Mouse (Mus musculus): ENCODE measurements around the gene Olfr1255. TPM values are rescaled to one million over a fixed set of nuclear protein-coding genes. Genes with fewer than 3 reads are reported as not detected.

Olfr1255 gene
- not detected in 2 replicates for polyA plus RNA-seq (2015; fragmentation: Nextera tagmentation; extraction: Ambion mirVana)

DNA sequence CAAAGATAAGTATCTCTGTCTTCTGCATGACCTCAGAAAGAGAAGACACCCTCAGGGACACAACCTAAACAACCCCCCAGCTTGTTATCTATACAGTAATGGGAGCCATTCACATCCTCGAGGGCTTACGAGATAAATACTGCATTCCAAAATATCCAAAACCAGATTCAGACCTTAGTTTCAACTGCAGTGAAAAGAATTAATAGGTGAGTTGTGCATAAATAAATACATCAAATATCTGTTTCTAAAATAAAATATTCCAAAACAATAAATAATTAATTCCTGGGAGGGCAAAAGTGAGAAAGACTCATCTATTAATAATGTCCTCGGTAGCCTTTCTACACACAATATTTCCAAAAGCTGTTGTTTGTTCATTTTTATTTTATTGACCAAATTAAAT, at the start of gene Olfr1255:
Olfr1255 (plus strand) TSS at position 301 of the 400 bp plus-strand sequence.
- no peak within 1 kb of the TSS for H3K27ac ChIP-seq (ENCODE audit: low read length)
- H3K4me2 ChIP-seq (ENCODE audit: low read depth, low read length), result no peak within 1 kb of the TSS
- H3K9me3 ChIP-seq (replicated peaks; ENCODE audit: control insufficient read depth, low read length), result no peaks in the 10 kb centered on the region
- H3K27me3 ChIP-seq (ENCODE audit: control insufficient read depth, insufficient read depth, low read depth, low read length), result no peaks in the 10 kb centered on the region
- no peaks in the 10 kb centered on the region for H3K4me1 ChIP-seq (ENCODE audit: control insufficient read depth, low read depth, low read length)
- H3K4me3 ChIP-seq (ENCODE audit: low read depth, low read length), result no peak within 1 kb of the TSS
- WGBS (ENCODE audit: insufficient replicate concordance), result 68% methylated on average over 3 of the region's 3 CpGs
- H3K36me3 ChIP-seq (ENCODE audit: control insufficient read depth, insufficient read depth), result no peaks in the 10 kb centered on the region
- H3K9ac ChIP-seq (ENCODE audit: low read depth, low read length), result no peak within 1 kb of the TSS
- no peak for ATAC-seq (ENCODE audit: low read depth)

DNA sequence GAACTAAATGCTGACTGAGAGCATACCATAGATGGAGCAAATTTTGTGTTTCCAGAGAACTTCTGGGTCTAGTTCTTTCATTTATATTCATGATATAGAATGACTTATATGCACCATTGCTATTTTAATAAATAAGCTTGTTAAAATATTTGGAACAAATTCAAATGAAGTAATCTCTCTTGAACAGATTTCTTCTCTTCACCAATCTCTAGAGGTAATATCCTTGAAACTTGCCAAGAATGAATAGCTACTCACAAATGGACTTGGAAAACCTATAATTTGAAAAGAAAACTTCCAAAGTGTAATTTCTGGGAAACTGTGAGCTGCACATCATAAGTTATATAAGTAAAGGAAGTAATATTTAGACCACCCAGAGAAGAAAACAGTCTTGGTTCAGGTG, 18.3 kb upstream of the Olfr1255 start, which contains the start of gene Olfr1254:
Olfr1254 (minus strand) TSS at position 101 of the 400 bp plus-strand sequence.
- H3K4me2 ChIP-seq (ENCODE audit: low read depth, low read length), result no peak within 1 kb of the TSS

DNA sequence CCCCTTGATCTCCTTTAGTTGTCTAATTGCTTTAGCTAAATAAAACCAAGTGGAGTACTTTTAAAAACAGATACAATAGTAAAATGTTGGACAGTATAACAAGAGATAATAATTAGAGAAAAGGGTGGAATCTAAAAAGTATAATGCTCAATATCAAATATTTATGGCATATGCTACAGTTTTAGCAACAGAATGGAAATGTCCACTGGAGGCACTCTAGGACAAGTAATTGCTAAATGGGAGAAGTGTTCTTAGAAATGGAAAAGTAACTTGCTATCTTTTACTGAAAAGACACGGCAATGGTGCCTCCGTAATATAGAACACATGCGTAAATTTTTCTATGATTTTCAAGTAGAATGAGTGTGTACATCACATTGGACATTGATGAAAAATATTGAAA, 12.3 kb upstream of the Olfr1255 start:
- WGBS (ENCODE audit: insufficient replicate concordance), result 62% methylated on average over 3 of the region's 3 CpGs
- H3K9me3 ChIP-seq (replicated peaks; ENCODE audit: control insufficient read depth, low read length), result no peaks in the 10 kb centered on the region
- no peaks in the 10 kb centered on the region for H3K4me1 ChIP-seq (ENCODE audit: control insufficient read depth, low read depth, low read length)
- H3K27ac ChIP-seq (ENCODE audit: low read length), result no peak overlapping the region
- no peak overlapping the region for H3K4me2 ChIP-seq (ENCODE audit: low read depth, low read length)
- ATAC-seq (ENCODE audit: low read depth), result no peak
- no peak overlapping the region for H3K9ac ChIP-seq (ENCODE audit: low read depth, low read length)
- H3K36me3 ChIP-seq (ENCODE audit: control insufficient read depth, insufficient read depth), result no peaks in the 10 kb centered on the region
- H3K4me3 ChIP-seq (ENCODE audit: low read depth, low read length), result no peak overlapping the region
- no peaks in the 10 kb centered on the region for H3K27me3 ChIP-seq (ENCODE audit: control insufficient read depth, insufficient read depth, low read depth, low read length)

More for the DNA sequence above, 18.3 kb upstream of the Olfr1255 start, which contains the start of gene Olfr1254:
- Histone ChIP-seq H3K4me3 (ENCODE audit: low read depth, low read length) (no peak within 1 kb of the TSS), H3K36me3 (ENCODE audit: control insufficient read depth, insufficient read depth) (no peaks in the 10 kb centered on the region), H3K27ac (ENCODE audit: low read length) (no peak within 1 kb of the TSS), H3K9ac (ENCODE audit: low read depth, low read length) (no peak within 1 kb of the TSS), H3K9me3 (replicated peaks; ENCODE audit: control insufficient read depth, low read length) (no peaks in the 10 kb centered on the region), H3K27me3 (ENCODE audit: control insufficient read depth, insufficient read depth, low read depth, low read length) (no peaks in the 10 kb centered on the region), H3K4me1 (ENCODE audit: control insufficient read depth, low read depth, low read length) (no peaks in the 10 kb centered on the region)
- ATAC-seq (ENCODE audit: low read depth), result no peak

DNA sequence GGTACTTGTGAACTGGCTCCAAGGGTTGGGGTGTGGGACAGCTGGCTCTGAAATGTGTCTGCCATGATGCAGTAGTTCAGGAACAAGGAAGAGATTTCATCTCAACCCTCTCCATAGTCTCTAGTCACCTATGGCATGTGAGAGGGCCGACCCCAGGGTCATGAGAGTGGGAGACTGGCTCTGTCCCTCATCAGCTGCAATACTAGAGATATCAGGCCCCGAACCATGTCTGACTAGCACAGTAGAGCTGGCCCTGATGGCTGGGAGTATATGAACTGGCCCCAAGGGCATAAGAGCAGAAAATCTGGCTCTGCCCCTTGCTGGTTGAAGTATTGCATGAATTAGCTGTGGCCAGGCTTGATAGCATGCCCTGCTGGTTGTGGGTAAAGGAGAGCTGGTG, 1.1 kb upstream of the Olfr1255 start:
- WGBS (ENCODE audit: insufficient replicate concordance), result 42% methylated on average over 2 of the region's 2 CpGs
- no peak overlapping the region for H3K27ac ChIP-seq (ENCODE audit: low read length)
- no peak overlapping the region for H3K4me2 ChIP-seq (ENCODE audit: low read depth, low read length)
- H3K36me3 ChIP-seq (ENCODE audit: control insufficient read depth, insufficient read depth), result no peaks in the 10 kb centered on the region
- H3K27me3 ChIP-seq (ENCODE audit: control insufficient read depth, insufficient read depth, low read depth, low read length), result no peaks in the 10 kb centered on the region
- no peaks in the 10 kb centered on the region for H3K9me3 ChIP-seq (replicated peaks; ENCODE audit: control insufficient read depth, low read length)
- no peaks in the 10 kb centered on the region for H3K4me1 ChIP-seq (ENCODE audit: control insufficient read depth, low read depth, low read length)
- H3K4me3 ChIP-seq (ENCODE audit: low read depth, low read length), result no peak overlapping the region
- no peak overlapping the region for H3K9ac ChIP-seq (ENCODE audit: low read depth, low read length)
- no peak for ATAC-seq (ENCODE audit: low read depth)

DNA sequence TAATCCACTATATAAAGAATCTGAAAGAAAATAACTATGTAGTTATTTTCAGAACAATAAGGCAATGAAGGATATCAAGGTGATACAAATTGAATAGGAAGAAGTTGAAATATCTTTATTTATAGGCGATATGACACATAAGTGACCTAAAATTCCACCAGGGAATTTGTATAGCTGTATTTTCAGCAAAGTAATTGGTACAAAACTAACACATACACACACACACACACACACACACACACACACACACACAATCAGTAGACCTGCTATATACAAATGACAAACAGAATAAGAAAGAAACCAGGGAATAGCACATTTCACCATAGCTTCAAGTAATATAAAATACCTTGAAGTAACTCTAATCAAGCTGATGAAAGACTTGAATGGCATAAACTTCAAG, 8.4 kb downstream of the Olfr1255 start:
- Histone ChIP-seq H3K27me3 (ENCODE audit: control insufficient read depth, insufficient read depth, low read depth, low read length) (no peaks in the 10 kb centered on the region), H3K4me1 (ENCODE audit: control insufficient read depth, low read depth, low read length) (no peaks in the 10 kb centered on the region), H3K4me2 (ENCODE audit: low read depth, low read length) (no peak overlapping the region), H3K4me3 (ENCODE audit: low read depth, low read length) (no peak overlapping the region), H3K36me3 (ENCODE audit: control insufficient read depth, insufficient read depth) (no peaks in the 10 kb centered on the region), H3K27ac (ENCODE audit: low read length) (no peak overlapping the region), H3K9ac (ENCODE audit: low read depth, low read length) (no peak overlapping the region), H3K9me3 (replicated peaks; ENCODE audit: control insufficient read depth, low read length) (no peaks in the 10 kb centered on the region)
- 63% methylated on average over 1 of the region's 1 CpGs for WGBS (ENCODE audit: insufficient replicate concordance)
- no peak for ATAC-seq (ENCODE audit: low read depth)

DNA sequence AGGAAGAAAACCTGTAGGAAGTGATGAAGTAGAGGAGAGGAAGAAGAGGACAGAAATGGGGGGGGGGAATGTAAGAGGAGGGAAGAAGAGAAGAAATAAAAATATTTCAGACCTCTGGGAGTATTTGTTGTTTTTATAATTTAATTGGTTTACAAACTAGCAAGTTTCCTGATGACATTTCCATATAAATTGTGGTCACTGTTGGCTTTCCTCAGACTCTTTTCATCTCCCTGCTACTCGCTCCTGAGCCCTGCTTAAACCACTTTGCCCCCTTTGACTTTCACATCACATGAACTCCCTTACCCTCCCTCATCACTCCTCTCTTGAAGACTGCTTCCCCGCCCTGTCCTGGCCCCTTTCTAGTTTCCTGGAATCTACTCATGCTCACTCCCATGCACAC, 29.6 kb downstream of the Olfr1255 start, which contains the start of gene Olfr1256:
Olfr1256 (minus strand) TSS at position 101 of the 400 bp plus-strand sequence.
- H3K9me3 ChIP-seq (replicated peaks; ENCODE audit: control insufficient read depth, low read length), result no peaks in the 10 kb centered on the region
- H3K4me2 ChIP-seq (ENCODE audit: low read depth, low read length), result no peak within 1 kb of the TSS
- WGBS (ENCODE audit: insufficient replicate concordance), result 45% methylated on average over 2 of the region's 2 CpGs
- no peak within 1 kb of the TSS for H3K9ac ChIP-seq (ENCODE audit: low read depth, low read length)
- ATAC-seq (ENCODE audit: low read depth), result no peak
- H3K4me1 ChIP-seq (ENCODE audit: control insufficient read depth, low read depth, low read length), result no peaks in the 10 kb centered on the region
- H3K27ac ChIP-seq (ENCODE audit: low read length), result no peak within 1 kb of the TSS
- no peaks in the 10 kb centered on the region for H3K36me3 ChIP-seq (ENCODE audit: control insufficient read depth, insufficient read depth)
- H3K4me3 ChIP-seq (ENCODE audit: low read depth, low read length), result no peak within 1 kb of the TSS
- no peaks in the 10 kb centered on the region for H3K27me3 ChIP-seq (ENCODE audit: control insufficient read depth, insufficient read depth, low read depth, low read length)

DNA sequence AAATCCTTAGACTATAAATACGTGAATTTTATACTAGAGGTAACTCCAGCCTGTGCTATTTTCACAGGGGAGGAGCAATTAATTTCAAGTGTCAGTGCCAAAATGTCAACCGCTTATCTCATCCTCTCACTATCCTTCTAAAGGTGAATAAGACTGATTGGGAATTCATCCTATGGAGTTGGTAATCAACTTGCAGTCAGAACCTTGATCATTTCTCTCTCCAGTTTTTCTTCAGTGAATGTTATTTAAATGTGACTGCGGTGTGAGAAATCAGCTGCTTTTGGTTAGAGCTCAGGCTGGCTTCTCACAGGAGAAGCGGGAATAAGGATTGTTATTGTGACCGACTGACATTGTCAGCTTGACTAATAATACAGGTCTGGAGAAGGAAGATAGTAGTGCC, 36.3 kb downstream of the Olfr1255 start, which contains the start of gene Olfr48:
Olfr48 (minus strand) TSS at position 101 of the 400 bp plus-strand sequence.
- WGBS (ENCODE audit: insufficient replicate concordance), result 64% methylated on average over 5 of the region's 5 CpGs
- no peak within 1 kb of the TSS for H3K9ac ChIP-seq (ENCODE audit: low read depth, low read length)
- no peaks in the 10 kb centered on the region for H3K36me3 ChIP-seq (ENCODE audit: control insufficient read depth, insufficient read depth)
- no peaks in the 10 kb centered on the region for H3K27me3 ChIP-seq (ENCODE audit: control insufficient read depth, insufficient read depth, low read depth, low read length)
- no peak within 1 kb of the TSS for H3K27ac ChIP-seq (ENCODE audit: low read length)
- no peaks in the 10 kb centered on the region for H3K4me1 ChIP-seq (ENCODE audit: control insufficient read depth, low read depth, low read length)
- no peak within 1 kb of the TSS for H3K4me3 ChIP-seq (ENCODE audit: low read depth, low read length)
- H3K4me2 ChIP-seq (ENCODE audit: low read depth, low read length), result no peak within 1 kb of the TSS
- no peak for ATAC-seq (ENCODE audit: low read depth)
- no peaks in the 10 kb centered on the region for H3K9me3 ChIP-seq (replicated peaks; ENCODE audit: control insufficient read depth, low read length)

DNA sequence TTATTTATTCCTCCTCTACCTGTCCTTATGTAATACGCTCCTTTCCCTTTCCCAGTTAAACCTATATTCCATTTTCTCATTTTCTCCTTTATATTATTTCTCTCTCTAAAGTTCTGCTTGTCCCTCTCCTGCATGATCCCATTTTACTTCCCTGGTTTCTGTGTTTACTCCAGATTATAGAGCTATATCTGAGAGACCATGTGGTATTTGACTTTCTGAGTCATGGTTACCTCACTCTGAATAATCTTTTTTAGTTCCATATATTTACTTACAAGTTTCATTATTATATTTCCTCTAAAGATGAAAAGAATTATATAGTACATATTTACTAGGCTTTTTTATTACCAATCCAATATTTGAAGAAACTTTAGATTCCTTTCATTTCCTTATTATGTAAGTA, 37.4 kb downstream of the Olfr1255 start:
- WGBS (ENCODE audit: insufficient replicate concordance), result 44% methylated on average over 1 of the region's 1 CpGs
- Histone ChIP-seq H3K9me3 (replicated peaks; ENCODE audit: control insufficient read depth, low read length) (no peaks in the 10 kb centered on the region), H3K4me2 (ENCODE audit: low read depth, low read length) (no peak overlapping the region), H3K27me3 (ENCODE audit: control insufficient read depth, insufficient read depth, low read depth, low read length) (no peaks in the 10 kb centered on the region), H3K4me1 (ENCODE audit: control insufficient read depth, low read depth, low read length) (no peaks in the 10 kb centered on the region), H3K4me3 (ENCODE audit: low read depth, low read length) (no peak overlapping the region), H3K27ac (ENCODE audit: low read length) (no peak overlapping the region), H3K9ac (ENCODE audit: low read depth, low read length) (no peak overlapping the region), H3K36me3 (ENCODE audit: control insufficient read depth, insufficient read depth) (no peaks in the 10 kb centered on the region)
- no peak for ATAC-seq (ENCODE audit: low read depth)
